Mouse (Mus musculus) brown adipose tissue, adult 24 weeks (tissue): ENCODE results near the gene Cd5l. TPM values are rescaled to one million over a fixed set of nuclear protein-coding genes. Genes with fewer than 3 reads are reported as not detected.

Experiments used
- H3K27ac ChIP-seq: fragments of 200-500 bp; replicated peaks from 2 replicates; pipeline ENCODE4 v1.5.1; 2012; ENCODE audit warnings: low read depth, mild to moderate bottlenecking, low read length
- H3K4me1 ChIP-seq: fragments of 200-500 bp; 2 replicates; pipeline ENCODE4 v1.6.1; 2012; ENCODE audit warnings: low read length, mixed read lengths; ENCODE audit not compliant: control insufficient read depth, insufficient read depth, insufficient read length
- H3K4me3 ChIP-seq: fragments of 200-500 bp; 2 replicates; pipeline ENCODE4 v1.5.1; 2012; ENCODE audit warnings: low read depth, mild to moderate bottlenecking, low read length, moderate library complexity; ENCODE audit not compliant: insufficient read depth
- polyA plus RNA-seq: library from polyadenylated mRNA; stranded (reverse); fragments of >200 nt; gene quantifications from 2 replicates; pipeline ENCODE4 v1.2.4, GENCODE M21; 2012; ENCODE audit not compliant: missing spikeins, insufficient read depth, insufficient read length

Cd5l gene
- polyA plus RNA-seq, 1 experiment, result not detected

DNA sequence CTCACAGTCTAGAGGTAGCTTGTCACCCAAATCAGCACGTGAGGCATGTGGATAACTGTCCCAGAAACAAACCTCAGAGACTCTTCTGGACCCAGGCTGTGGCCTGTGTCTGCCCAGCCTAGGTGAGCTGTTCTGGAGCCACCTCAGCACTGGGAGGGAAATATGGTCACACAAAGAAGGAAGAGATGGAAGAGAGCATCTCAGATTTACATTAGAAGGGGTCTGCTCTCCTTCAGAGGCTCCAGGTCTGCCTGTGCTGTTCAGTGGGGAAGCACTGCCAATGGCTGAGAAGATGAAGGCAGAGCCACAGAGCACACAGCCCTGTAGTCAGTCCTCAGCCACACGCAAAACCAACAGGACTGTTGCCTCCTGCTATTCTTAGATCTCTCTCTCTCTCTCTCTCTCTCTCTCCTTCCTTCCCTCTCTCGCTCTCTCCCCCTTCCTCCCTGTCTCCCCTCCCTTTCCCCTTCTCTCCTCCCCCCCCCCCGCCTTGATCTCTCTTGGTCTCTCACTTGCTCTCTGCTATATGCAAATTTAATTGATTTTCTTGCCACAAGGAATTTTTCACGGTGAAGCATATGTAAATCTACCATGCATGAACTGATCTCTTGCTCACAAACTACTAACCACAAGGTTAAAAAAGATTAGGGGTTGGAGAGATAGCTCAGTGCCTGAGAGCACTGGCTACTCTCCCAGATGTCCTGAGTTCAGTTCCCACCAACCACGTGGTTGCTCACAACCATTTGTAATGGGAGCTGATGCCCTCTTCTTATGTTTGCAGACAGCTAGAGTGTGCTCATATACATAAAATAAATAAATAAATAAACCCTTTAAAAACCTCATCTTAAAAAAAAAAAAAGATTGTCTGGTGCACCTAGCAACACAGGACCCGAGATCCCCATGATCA lies 24.4 kb downstream of the Cd5l start:
- Histone ChIP-seq H3K4me3 (no peak overlapping the region), H3K4me1 (no peaks in the 10 kb centered on the region), H3K27ac (no peak overlapping the region)

GRCm38 (mm10) chr3:87383308-87383707 lies 25.6 kb downstream of the Cd5l start:
- Histone ChIP-seq H3K4me1 (no peaks in the 10 kb centered on the region), H3K4me3 (no peak overlapping the region), H3K27ac (no peak overlapping the region)

DNA sequence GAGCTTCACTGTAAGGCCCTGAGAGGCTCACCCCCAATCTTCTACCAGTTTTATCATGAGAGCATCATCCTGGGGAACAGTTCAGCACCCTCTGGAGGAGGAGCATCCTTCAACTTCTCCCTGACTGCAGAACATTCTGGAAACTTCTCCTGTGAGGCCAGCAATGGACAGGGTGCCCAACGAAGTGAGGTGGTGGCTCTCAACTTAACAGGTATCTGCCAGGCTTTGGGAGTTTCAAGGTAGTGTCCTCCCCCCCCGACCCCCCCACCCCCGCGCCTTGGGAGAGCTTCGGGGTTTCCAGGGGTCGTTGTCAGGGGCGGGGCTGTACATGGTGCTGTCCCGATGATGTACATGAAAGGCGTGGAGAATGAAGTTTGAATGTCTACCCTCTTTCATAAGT lies 27.4 kb downstream of the Cd5l start:
- Histone ChIP-seq H3K27ac (no peak overlapping the region), H3K4me1 (no peaks in the 10 kb centered on the region), H3K4me3 (no peak overlapping the region)

DNA sequence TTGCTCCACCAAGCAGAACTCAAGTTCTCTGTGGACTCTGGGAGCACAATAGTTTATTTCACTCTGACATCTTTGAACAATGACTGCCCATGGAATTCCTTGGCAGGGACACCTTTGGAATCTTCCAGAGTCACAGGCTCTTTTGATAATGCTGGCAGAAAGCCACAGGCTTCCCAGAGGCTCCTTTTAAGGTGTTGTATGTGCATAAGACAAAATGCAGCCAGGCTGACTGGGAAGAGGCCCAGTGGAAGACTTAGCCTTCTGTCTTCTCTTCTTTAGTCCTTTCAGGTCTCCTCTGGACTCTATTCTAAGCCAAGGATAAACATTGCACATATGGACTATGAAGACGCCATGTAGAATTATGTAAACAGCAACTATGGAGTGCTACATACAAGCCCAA lies 33.3 kb downstream of the Cd5l start:
- no peak overlapping the region for H3K27ac ChIP-seq
- no peak overlapping the region for H3K4me3 ChIP-seq
- H3K4me1 ChIP-seq, result no peaks in the 10 kb centered on the region

DNA sequence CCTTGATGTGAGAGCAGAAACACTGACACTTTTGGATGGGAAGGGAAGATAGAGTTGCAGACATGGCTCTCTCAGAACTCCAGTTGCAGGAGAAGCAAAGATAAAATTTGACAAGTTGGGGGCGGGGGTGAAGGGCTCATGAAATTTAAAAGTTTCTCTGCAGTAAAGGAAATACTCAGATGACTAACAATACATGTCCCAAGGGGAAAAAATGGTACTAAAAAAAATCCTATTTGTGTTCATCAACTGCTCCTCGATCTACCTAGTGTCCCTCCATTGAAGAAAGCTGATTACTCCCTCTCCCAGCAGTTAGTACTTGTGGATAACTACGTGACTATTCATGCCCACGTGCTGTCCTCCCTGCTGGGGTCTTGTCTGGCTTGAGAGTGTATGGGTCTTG lies 41.1 kb downstream of the Cd5l start:
- Histone ChIP-seq H3K27ac (no peak overlapping the region), H3K4me3 (no peak overlapping the region), H3K4me1 (no peaks in the 10 kb centered on the region)

DNA sequence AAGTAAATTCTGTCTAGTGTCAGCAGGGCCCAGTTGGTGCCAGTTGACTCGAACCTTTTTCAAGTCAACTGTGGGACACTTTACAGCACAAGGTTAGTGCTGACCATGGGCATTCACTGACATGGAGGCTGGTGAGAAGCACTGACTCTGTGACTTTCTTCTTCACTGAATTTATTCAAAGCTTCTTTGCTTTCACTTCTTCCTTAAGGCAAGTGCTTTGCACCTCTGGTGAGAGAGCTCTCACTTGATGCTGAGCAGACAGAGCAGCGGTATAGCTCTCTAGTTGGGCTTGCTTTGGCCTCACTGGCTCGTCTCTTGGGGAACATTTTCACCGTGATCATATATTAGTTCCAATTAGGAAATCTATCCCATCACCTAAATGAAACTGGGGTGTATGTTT lies 42.2 kb downstream of the Cd5l start:
- H3K27ac ChIP-seq, result no peak overlapping the region
- H3K4me3 ChIP-seq, result no peak overlapping the region
- H3K4me1 ChIP-seq, result no peaks in the 10 kb centered on the region

GRCm38 (mm10) chr3:87401321-87401720 lies 43.6 kb downstream of the Cd5l start:
- Histone ChIP-seq H3K4me3 (no peak overlapping the region), H3K27ac (no peak overlapping the region), H3K4me1 (no peaks in the 10 kb centered on the region)

GRCm38 (mm10) chr3:87408171-87408570 lies 50.5 kb downstream of the Cd5l start:
- Histone ChIP-seq H3K27ac (no peak overlapping the region), H3K4me3 (no peak overlapping the region), H3K4me1 (no peaks in the 10 kb centered on the region)

GRCm38 (mm10) chr3:87409196-87409935 lies 51.7 kb downstream of the Cd5l start:
- no peaks in the 10 kb centered on the region for H3K4me1 ChIP-seq
- no peak overlapping the region for H3K4me3 ChIP-seq
- H3K27ac ChIP-seq, result no peak overlapping the region

DNA sequence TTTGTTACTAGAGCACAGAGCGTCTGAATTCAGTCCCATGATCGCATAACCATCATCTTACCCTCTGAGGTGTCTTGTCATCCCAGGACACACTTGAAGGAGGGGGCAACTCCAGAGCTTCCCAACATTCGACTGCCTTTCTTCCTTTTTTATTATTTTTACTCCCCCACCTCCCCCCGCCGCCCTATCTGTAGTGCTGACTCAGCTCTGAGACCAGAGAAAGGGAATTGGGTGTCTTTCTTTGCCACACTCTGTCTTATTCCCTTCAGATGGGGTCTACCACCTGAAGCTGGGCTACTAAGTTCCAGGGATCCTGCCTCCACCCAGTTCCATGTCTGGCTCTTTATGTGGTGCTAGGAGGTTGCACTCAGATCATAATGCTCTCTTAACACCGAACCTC lies 52.9 kb downstream of the Cd5l start:
- no peak overlapping the region for H3K4me3 ChIP-seq
- no peak overlapping the region for H3K27ac ChIP-seq
- H3K4me1 ChIP-seq, result no peaks in the 10 kb centered on the region

- H3K4me3 ChIP-seq, result no peak overlapping the region
- no peak overlapping the region for H3K27ac ChIP-seq
- no peaks in the 10 kb centered on the region for H3K4me1 ChIP-seq
These were observed 53.5 kb downstream of the Cd5l start for GRCm38 (mm10) chr3:87411150-87411549.

- Histone ChIP-seq H3K27ac (no peak overlapping the region), H3K4me1 (no peaks in the 10 kb centered on the region), H3K4me3 (no peak overlapping the region)
These were observed 63.0 kb downstream of the Cd5l start for GRCm38 (mm10) chr3:87420645-87421044.

Other genes with a start within 250 kb of the Cd5l start
- gene Kirrel, start 183.1 kb upstream of the Cd5l start, polyA plus RNA-seq, result 3.5 and 4.8 TPM in 2 replicates
- gene Fcrls, start 94.1 kb upstream of the Cd5l start, polyA plus RNA-seq, result 4.7 and 13.7 TPM in 2 replicates
- gene Fcrl1, start 18.5 kb downstream of the Cd5l start, polyA plus RNA-seq, result not detected in 2 replicates
- gene Fcrl5, start 77.9 kb downstream of the Cd5l start, polyA plus RNA-seq, result 0.50 TPM in 1 of 2 replicates, not detected in the other
- gene Etv3, start 167.5 kb downstream of the Cd5l start, polyA plus RNA-seq, result 11.4 and 15.8 TPM in 2 replicates